Mouse (Mus musculus) midbrain, embryonic 14.5 days (tissue): ENCODE measurements around the gene Dsn1. TPM values are rescaled to one million over a fixed set of nuclear protein-coding genes. Genes with fewer than 3 reads are reported as not detected.

Experiments used
- ATAC-seq: fragments of 200-750 bp; cut with Nextera tagmentation; 2 replicates; pipeline ENCODE4 v1.8.0; 2017; ENCODE audit warnings: moderate number of reproducible peaks, moderate library complexity; ENCODE audit not compliant: low FRiP score, low TSS enrichment
- DNase-seq: peaks from one replicate; pipeline ENCODE4 v3.0.0-alpha.2; 2015
- H3K27ac ChIP-seq: fragments of 300-500 bp; sonication (generic); replicated peaks from 2 replicates; pipeline ENCODE4 v1.5.1; 2014; ENCODE audit warnings: mild to moderate bottlenecking, low read depth, low read length, moderate library complexity
- H3K27me3 ChIP-seq: fragments of 300-500 bp; sonication (generic); 2 replicates; pipeline ENCODE4 v1.6.1; 2014; ENCODE audit warnings: low read length, control low read depth, mixed read lengths; ENCODE audit not compliant: control insufficient read depth, insufficient read depth
- H3K36me3 ChIP-seq: fragments of 300-500 bp; sonication (generic); 2 replicates; pipeline ENCODE4 v1.6.1; 2014; ENCODE audit warnings: low read length, control low read depth; ENCODE audit not compliant: control insufficient read depth, insufficient read depth
- H3K4me1 ChIP-seq: fragments of 300-500 bp; sonication (generic); 2 replicates; pipeline ENCODE4 v1.6.1; 2014; ENCODE audit warnings: mild to moderate bottlenecking, antibody characterized with exemption, low read length, control low read depth; ENCODE audit not compliant: control insufficient read depth, insufficient read depth
- H3K4me2 ChIP-seq: fragments of 300-500 bp; sonication (generic); 2 replicates; pipeline ENCODE4 v1.6.1; 2014; ENCODE audit warnings: mild to moderate bottlenecking, low read length, moderate library complexity
- H3K4me3 ChIP-seq: fragments of 300-500 bp; sonication (generic); replicated peaks from 2 replicates; pipeline ENCODE4 v1.5.1; 2014; ENCODE audit warnings: low read depth, low read length
- H3K9ac ChIP-seq: fragments of 300-500 bp; sonication (generic); replicated peaks from 2 replicates; pipeline ENCODE4 v1.6.1; 2014; ENCODE audit warnings: mild to moderate bottlenecking, low read length, moderate library complexity
- H3K9me3 ChIP-seq: fragments of 300-500 bp; sonication (generic); 2 replicates; pipeline ENCODE4 v1.6.1; 2016; ENCODE audit warnings: low read length, control low read depth, mixed read lengths; ENCODE audit not compliant: control insufficient read depth
- WGBS: fragments of 180-500 bp; shearing (Covaris S2); extraction: QIAGEN DNeasy Blood & Tissue Kit; methylation state at CpG from one replicate; pipeline ENCODE4 v1.1.7; 2014; 5-methylcytosine and 5-hydroxymethylcytosine counted together
- polyA plus RNA-seq: library from polyadenylated mRNA; unstranded; fragments of >200 nt; fragmentation: Nextera tagmentation; extraction: Ambion mirVana; gene quantifications from 2 replicates; pipeline ENCODE4 v1.2.1, GENCODE M21; 2014

The Dsn1 gene
- polyA plus RNA-seq, 1 experiment from 2014 or later, result 13.7 TPM

GRCm38 (mm10) chr2:157036400-157036799 is 29.4 kb upstream of the Dsn1 start:
- DNase-seq (no peak), ATAC-seq (no peak)
- 95% methylated on average over 8 of the region's 8 CpGs for WGBS
- Histone ChIP-seq H3K9ac (no peak overlapping the region), H3K36me3 (peaks cover 87% of the 10 kb centered on the region), H3K4me1 (no peaks in the 10 kb centered on the region), H3K9me3 (no peaks in the 10 kb centered on the region), H3K27ac (no peak overlapping the region), H3K27me3 (no peaks in the 10 kb centered on the region), H3K4me2 (no peak overlapping the region), H3K4me3 (no peak overlapping the region)

- H3K4me3 ChIP-seq, result no peak overlapping the region
- DNase-seq, result no peak
- peaks cover 87% of the 10 kb centered on the region for H3K36me3 ChIP-seq
Measured at GRCm38 (mm10) chr2:157035371-157035770, 28.4 kb upstream of the Dsn1 start.

GRCm38 (mm10) chr2:157030804-157031203 is 23.9 kb upstream of the Dsn1 start:
- peaks cover 90% of the 10 kb centered on the region for H3K36me3 ChIP-seq
- WGBS, result 44% methylated on average over 9 of the region's 9 CpGs
- ATAC-seq (peak; percentile 53; the same call in 1 of the 2 replicates), DNase-seq (peak; percentile 90)
- H3K4me2 ChIP-seq, result no peak overlapping the region
- no peaks in the 10 kb centered on the region for H3K4me1 ChIP-seq
- no peaks in the 10 kb centered on the region for H3K27me3 ChIP-seq
- no peaks in the 10 kb centered on the region for H3K9me3 ChIP-seq
- no peak overlapping the region for H3K9ac ChIP-seq
- no peak overlapping the region for H3K4me3 ChIP-seq
- no peak overlapping the region for H3K27ac ChIP-seq

More at GRCm38 (mm10) chr2:157035371-157035770, 28.4 kb upstream of the Dsn1 start:
- 96% methylated on average over 7 of the region's 7 CpGs for WGBS
- Histone ChIP-seq H3K4me1 (no peaks in the 10 kb centered on the region), H3K4me2 (no peak overlapping the region), H3K27me3 (no peaks in the 10 kb centered on the region), H3K9ac (no peak overlapping the region), H3K27ac (no peak overlapping the region), H3K9me3 (no peaks in the 10 kb centered on the region)
- no peak for ATAC-seq

GRCm38 (mm10) chr2:157028261-157028660 is 21.3 kb upstream of the Dsn1 start:
- WGBS, result 85% methylated on average over 4 of the region's 4 CpGs
- Histone ChIP-seq H3K4me2 (no peak overlapping the region), H3K4me3 (no peak overlapping the region), H3K9me3 (0 out of 2 replicates have a peak, but pooled peaks cover 5% of the 10 kb centered on the region), H3K9ac (no peak overlapping the region), H3K27ac (no peak overlapping the region), H3K27me3 (no peaks in the 10 kb centered on the region), H3K36me3 (peaks cover 96% of the 10 kb centered on the region), H3K4me1 (no peaks in the 10 kb centered on the region)
- DNase-seq, result no peak
- no peak for ATAC-seq

- ATAC-seq (no peak), DNase-seq (no peak)
- peaks cover 96% of the 10 kb centered on the region for H3K36me3 ChIP-seq
- no peak overlapping the region for H3K4me3 ChIP-seq
- no peak overlapping the region for H3K9ac ChIP-seq
- H3K27ac ChIP-seq, result no peak overlapping the region
- H3K27me3 ChIP-seq, result no peaks in the 10 kb centered on the region
- H3K4me1 ChIP-seq, result no peaks in the 10 kb centered on the region
- no peak overlapping the region for H3K4me2 ChIP-seq
- WGBS, result 92% methylated on average over 21 of the region's 21 CpGs
- 0 out of 2 replicates have a peak, but pooled peaks cover 5% of the 10 kb centered on the region for H3K9me3 ChIP-seq
Measured at GRCm38 (mm10) chr2:157027106-157028008, 20.4 kb upstream of the Dsn1 start.

GRCm38 (mm10) chr2:157021156-157021555 is 14.2 kb upstream of the Dsn1 start:
- Histone ChIP-seq H3K27ac (no peak overlapping the region), H3K27me3 (no peaks in the 10 kb centered on the region), H3K36me3 (peaks cover 99% of the 10 kb centered on the region), H3K4me3 (no peak overlapping the region), H3K4me2 (no peak overlapping the region), H3K4me1 (no peaks in the 10 kb centered on the region), H3K9me3 (0 out of 2 replicates have a peak, but pooled peaks cover 5% of the 10 kb centered on the region), H3K9ac (no peak overlapping the region)
- WGBS, result 94% methylated on average over 16 of the region's 16 CpGs
- ATAC-seq (no peak), DNase-seq (no peak)

GRCm38 (mm10) chr2:157019228-157019627 is 12.3 kb upstream of the Dsn1 start:
- H3K9me3 ChIP-seq, result no peaks in the 10 kb centered on the region
- DNase-seq, result no peak
- WGBS, result 80% methylated on average over 4 of the region's 4 CpGs
- H3K4me2 ChIP-seq, result no peak overlapping the region
- no peak overlapping the region for H3K4me3 ChIP-seq
- no peaks in the 10 kb centered on the region for H3K27me3 ChIP-seq
- no peak overlapping the region for H3K9ac ChIP-seq
- H3K27ac ChIP-seq, result no peak overlapping the region
- no peak for ATAC-seq
- H3K36me3 ChIP-seq, result peaks cover 98% of the 10 kb centered on the region
- H3K4me1 ChIP-seq, result no peaks in the 10 kb centered on the region

- WGBS, result 90% methylated on average over 18 of the region's 18 CpGs
- Histone ChIP-seq H3K4me1 (no peaks in the 10 kb centered on the region), H3K36me3 (peaks cover 91% of the 10 kb centered on the region), H3K4me3 (no peak overlapping the region), H3K4me2 (no peak overlapping the region), H3K27ac (no peak overlapping the region), H3K27me3 (no peaks in the 10 kb centered on the region), H3K9ac (no peak overlapping the region), H3K9me3 (no peaks in the 10 kb centered on the region)
- DNase-seq (no peak), ATAC-seq (no peak)
Measured at GRCm38 (mm10) chr2:157016529-157017270, 9.7 kb upstream of the Dsn1 start.
